Mouse (Mus musculus): ENCODE measurements around the gene Insm1.

GRCm38 (mm10) chr2:146223176-146223905 lies 1.6 kb downstream of the Insm1 start:
- TF ChIP-seq CTCF (IDR thresholded peaks at IDR 0.05; ENCODE audit: borderline replicate concordance, insufficient read depth, low read length), result no peak
- TF ChIP-seq POLR2A (IDR thresholded peaks at IDR 0.05; ENCODE audit: low read depth, low read length), result no peak
